Mouse (Mus musculus) midbrain, embryonic 10.5 days (tissue): ENCODE results near the gene Hsf2bp. TPM values are rescaled to one million over a fixed set of nuclear protein-coding genes. Genes with fewer than 3 reads are reported as not detected.
A peak's percentile ranks its signal among the peaks of the same experiment; 100 is the strongest.

Experiments used
- DNase-seq: peaks from one replicate; pipeline ENCODE4 v3.0.0-alpha.2; 2017; ENCODE audit warnings: low spot score
- H3K27ac ChIP-seq: fragments of 300-500 bp; sonication (generic); replicated peaks from 2 replicates; pipeline ENCODE4 v1.5.1; 2016; ENCODE audit warnings: mild to moderate bottlenecking
- H3K27me3 ChIP-seq: fragments of 300-500 bp; sonication (generic); 2 replicates; pipeline ENCODE4 v1.6.1; 2016; ENCODE audit warnings: low read depth, mild to moderate bottlenecking; ENCODE audit not compliant: poor library complexity, severe bottlenecking
- H3K36me3 ChIP-seq: fragments of 300-500 bp; sonication (generic); 2 replicates; pipeline ENCODE4 v1.6.1; 2016; ENCODE audit warnings: mild to moderate bottlenecking, moderate library complexity
- H3K4me1 ChIP-seq: fragments of 300-500 bp; sonication (generic); 2 replicates; pipeline ENCODE4 v1.6.1; 2016
- H3K4me3 ChIP-seq: fragments of 300-500 bp; sonication (generic); 2 replicates; pipeline ENCODE4 v1.5.1; 2016; ENCODE audit warnings: mild to moderate bottlenecking, moderate library complexity
- H3K9me3 ChIP-seq: fragments of 300-500 bp; sonication (generic); replicated peaks from 2 replicates; pipeline ENCODE4 v1.6.1; 2016; ENCODE audit warnings: mild to moderate bottlenecking
- WGBS: fragments of 180-500 bp; shearing (Covaris S2); methylation state at CpG from one replicate; pipeline ENCODE4 v1.1.7; 2016; 5-methylcytosine and 5-hydroxymethylcytosine counted together
- polyA plus RNA-seq: library from polyadenylated mRNA; unstranded; fragments of >200 nt; fragmentation: Nextera tagmentation; extraction: Ambion mirVana; gene quantifications from 2 replicates; pipeline ENCODE4 v1.2.1, GENCODE M21; 2016

Gene Hsf2bp
- polyA plus RNA-seq, 1 experiment from 2014 or later: 0.68 TPM

DNA sequence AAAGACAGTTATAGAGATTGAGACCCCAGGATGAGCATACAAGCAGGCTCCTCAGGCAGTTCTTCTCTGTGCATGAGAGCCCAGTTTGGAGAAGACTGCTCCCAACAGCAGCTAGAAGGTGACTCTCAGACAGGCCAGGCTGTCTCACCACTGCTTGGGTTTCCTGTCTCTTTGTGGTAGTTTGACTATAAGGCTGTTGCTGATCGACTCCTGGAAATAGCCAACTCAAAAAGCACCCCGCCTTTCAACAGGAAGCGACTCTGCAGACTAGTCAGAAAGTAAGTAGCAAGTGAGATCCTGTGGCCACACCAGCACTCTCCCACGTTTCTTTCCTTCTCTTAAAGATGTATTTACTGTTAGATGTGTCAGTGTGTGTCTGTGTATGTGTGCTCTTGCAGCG lies 17.5 kb upstream of the Hsf2bp start:
- Histone ChIP-seq H3K9me3 (no peaks in the 10 kb centered on the region), H3K27me3 (no peaks in the 10 kb centered on the region), H3K27ac (no peak overlapping the region), H3K4me1 (no peaks in the 10 kb centered on the region), H3K36me3 (peaks cover 100% of the 10 kb centered on the region), H3K4me3 (no peak overlapping the region)
- no peak for DNase-seq
- 90% methylated on average over 5 of the region's 5 CpGs for WGBS

- Histone ChIP-seq H3K27me3 (no peaks in the 10 kb centered on the region), H3K9me3 (no peaks in the 10 kb centered on the region), H3K4me3 (no peak overlapping the region), H3K27ac (no peak overlapping the region), H3K4me1 (no peaks in the 10 kb centered on the region), H3K36me3 (peaks cover 100% of the 10 kb centered on the region)
- WGBS: 90% methylated on average over 5 of the region's 5 CpGs
- no peak for DNase-seq
Measured at GRCm38 (mm10) chr17:32052237-32053080, 16.3 kb upstream of the Hsf2bp start.

GRCm38 (mm10) chr17:32050609-32051008 lies 14.5 kb upstream of the Hsf2bp start:
- no peaks in the 10 kb centered on the region for H3K27me3 ChIP-seq
- 94% methylated on average over 6 of the region's 6 CpGs for WGBS
- H3K4me3 ChIP-seq: no peak overlapping the region
- H3K36me3 ChIP-seq: peaks cover 100% of the 10 kb centered on the region
- no peak overlapping the region for H3K27ac ChIP-seq
- H3K9me3 ChIP-seq: no peaks in the 10 kb centered on the region
- DNase-seq: no peak
- H3K4me1 ChIP-seq: no peaks in the 10 kb centered on the region

DNA sequence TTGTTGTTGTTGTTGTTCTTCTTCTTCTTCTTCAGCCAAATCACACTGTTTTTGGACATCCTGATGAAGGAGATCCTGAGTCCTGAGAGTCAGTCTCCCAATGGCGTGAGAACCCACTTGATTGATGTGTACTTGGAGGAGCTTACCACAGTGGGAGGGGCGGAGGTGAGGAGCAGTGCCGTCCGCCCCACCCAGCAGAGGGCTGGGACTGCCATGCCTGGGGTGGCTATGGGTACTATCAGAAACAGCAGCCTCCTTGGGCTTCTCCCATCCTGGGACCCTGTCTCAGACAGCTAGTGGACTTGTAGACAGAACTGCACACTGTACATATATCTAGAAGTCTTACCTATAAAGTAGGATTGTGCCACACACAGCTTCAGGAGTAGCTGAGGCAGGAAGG lies 13.8 kb upstream of the Hsf2bp start:
- Histone ChIP-seq H3K36me3 (peaks cover 100% of the 10 kb centered on the region), H3K4me3 (no peak overlapping the region)
- 92% methylated on average over 4 of the region's 4 CpGs for WGBS

DNA sequence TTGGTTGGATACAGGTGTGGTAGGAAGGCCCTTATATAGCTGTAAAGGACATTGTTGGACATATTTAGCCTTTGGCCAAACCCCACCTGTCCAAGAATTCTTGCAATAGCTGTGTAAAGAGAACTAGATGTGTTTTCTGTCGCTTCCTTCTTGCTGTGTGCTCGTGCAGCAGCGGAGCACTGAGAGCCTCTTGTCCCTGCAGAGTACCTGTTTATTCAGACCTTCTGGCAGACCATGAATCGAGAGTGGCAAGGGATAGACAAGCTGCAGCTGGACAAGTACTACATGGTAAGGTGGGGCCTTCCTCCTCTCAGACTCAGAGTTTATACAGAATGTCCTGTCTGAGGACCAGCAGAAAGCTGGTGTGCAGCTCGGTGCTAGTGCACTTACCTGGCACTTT lies 12.2 kb upstream of the Hsf2bp start:
- Histone ChIP-seq H3K27me3 (no peaks in the 10 kb centered on the region), H3K27ac (no peak overlapping the region), H3K4me3 (no peak overlapping the region), H3K36me3 (peaks cover 92% of the 10 kb centered on the region), H3K9me3 (no peaks in the 10 kb centered on the region), H3K4me1 (no peaks in the 10 kb centered on the region)
- DNase-seq: no peak
- 95% methylated on average over 5 of the region's 5 CpGs for WGBS

More for the DNA sequence above, 13.8 kb upstream of the Hsf2bp start:
- Histone ChIP-seq H3K27me3 (no peaks in the 10 kb centered on the region), H3K4me1 (no peaks in the 10 kb centered on the region), H3K27ac (no peak overlapping the region), H3K9me3 (no peaks in the 10 kb centered on the region)
- DNase-seq: no peak

DNA sequence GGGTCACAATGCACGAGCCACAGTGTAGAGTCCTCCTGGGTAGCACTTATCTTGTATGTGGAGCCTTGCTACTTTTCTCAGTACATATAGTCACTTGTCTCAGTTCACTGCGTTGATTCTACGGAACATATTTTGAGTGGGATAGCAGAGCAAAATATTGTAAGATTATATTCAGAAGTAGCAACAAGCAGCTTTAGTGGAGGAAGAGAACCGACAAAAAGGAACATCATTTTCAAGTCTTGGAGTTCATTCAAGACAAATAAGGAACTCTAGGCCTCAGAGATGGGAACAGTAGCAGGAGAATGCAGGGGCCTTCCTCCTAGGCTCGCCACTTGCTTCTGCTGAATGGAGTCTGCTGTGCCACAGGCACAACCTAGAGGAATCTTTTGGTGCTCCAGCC lies 10.4 kb upstream of the Hsf2bp start:
- no peaks in the 10 kb centered on the region for H3K9me3 ChIP-seq
- no peak overlapping the region for H3K4me3 ChIP-seq
- H3K36me3 ChIP-seq: peaks cover 76% of the 10 kb centered on the region
- no peak for DNase-seq
- no peaks in the 10 kb centered on the region for H3K27me3 ChIP-seq
- no peak overlapping the region for H3K27ac ChIP-seq
- H3K4me1 ChIP-seq: no peaks in the 10 kb centered on the region
- 96% methylated on average over 5 of the region's 5 CpGs for WGBS

GRCm38 (mm10) chr17:32040263-32040662 lies 4.1 kb upstream of the Hsf2bp start:
- Histone ChIP-seq H3K36me3 (peaks cover 36% of the 10 kb centered on the region), H3K27ac (no peak overlapping the region), H3K27me3 (no peaks in the 10 kb centered on the region), H3K9me3 (no peaks in the 10 kb centered on the region), H3K4me1 (peaks cover 28% of the 10 kb centered on the region), H3K4me3 (no peak overlapping the region)
- WGBS: 90% methylated on average over 10 of the region's 10 CpGs
- DNase-seq: no peak

DNA sequence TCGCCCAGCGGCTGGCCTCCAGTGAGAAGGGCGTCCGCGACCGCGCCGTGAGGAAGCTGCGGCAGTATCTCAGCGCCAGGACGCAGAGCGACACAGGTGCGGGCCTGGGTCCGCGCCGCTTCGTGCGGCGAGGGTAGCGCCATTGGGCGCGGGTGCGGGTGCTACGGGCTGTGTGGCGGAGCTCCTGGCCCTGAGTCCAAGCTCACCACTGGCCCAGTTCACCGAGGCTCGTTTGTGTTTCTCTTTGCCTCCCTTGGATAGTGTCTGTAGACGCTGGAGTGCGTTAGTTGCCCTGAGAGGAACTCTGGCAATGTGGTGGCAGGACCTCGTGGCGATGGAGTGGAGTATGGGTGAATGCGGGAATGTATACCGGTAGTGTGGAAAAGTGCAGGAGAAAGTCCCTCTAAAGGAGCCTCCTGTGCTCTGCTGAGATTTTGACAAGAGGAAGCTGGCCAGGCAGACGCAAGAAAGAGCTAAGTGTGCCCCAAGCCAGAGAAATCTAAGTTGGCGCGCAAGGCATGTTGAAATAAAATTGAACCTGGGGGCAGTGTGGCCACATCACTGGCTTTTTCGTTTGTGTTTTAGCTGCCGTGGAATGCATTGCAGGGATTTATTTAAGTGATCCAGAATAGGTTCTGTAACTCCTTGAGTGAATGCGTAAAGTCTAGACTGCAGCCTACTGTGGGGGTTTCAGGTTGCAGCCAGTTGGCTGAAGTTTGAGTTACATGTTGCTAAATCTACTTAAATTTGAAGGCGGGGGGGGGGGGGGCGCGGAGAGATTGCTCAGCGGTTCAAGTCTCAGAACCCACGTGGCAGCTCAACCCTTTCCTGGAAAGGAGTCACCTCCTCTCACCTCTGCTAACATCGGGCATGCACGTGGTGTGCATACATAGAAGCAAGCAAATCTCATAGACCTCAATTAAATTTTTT lies 625 bp upstream of the Hsf2bp start:
- no peak for DNase-seq
- peak overlapping the region; percentile 90 for H3K27ac ChIP-seq
- H3K9me3 ChIP-seq: no peaks in the 10 kb centered on the region
- no peaks in the 10 kb centered on the region for H3K27me3 ChIP-seq
- WGBS: under 1% methylated on average over 46 of the region's 46 CpGs
- H3K36me3 ChIP-seq: peaks cover 22% of the 10 kb centered on the region
- H3K4me1 ChIP-seq: peaks cover 28% of the 10 kb centered on the region
- peak overlapping the region; percentile 74 for H3K4me3 ChIP-seq

- H3K4me1 ChIP-seq: peaks cover 28% of the 10 kb centered on the region
- H3K27ac ChIP-seq: 0 out of 2 replicates have a peak overlapping the region, but pooled peaks have one; percentile 13
- 89% methylated on average over 23 of the region's 23 CpGs for WGBS
Measured at GRCm38 (mm10) chr17:32034322-32034721, 1.8 kb downstream of the Hsf2bp start.

GRCm38 (mm10) chr17:32031684-32032083 lies 4.5 kb downstream of the Hsf2bp start:
- Histone ChIP-seq H3K27ac (no peak overlapping the region), H3K36me3 (no peaks in the 10 kb centered on the region), H3K4me1 (peaks cover 7% of the 10 kb centered on the region), H3K4me3 (no peak overlapping the region), H3K27me3 (no peaks in the 10 kb centered on the region), H3K9me3 (no peaks in the 10 kb centered on the region)
- DNase-seq: no peak
- WGBS: 53% methylated on average over 7 of the region's 7 CpGs

More at GRCm38 (mm10) chr17:32034322-32034721, 1.8 kb downstream of the Hsf2bp start:
- Histone ChIP-seq H3K9me3 (no peaks in the 10 kb centered on the region), H3K27me3 (no peaks in the 10 kb centered on the region), H3K4me3 (no peak overlapping the region), H3K36me3 (peaks cover 9% of the 10 kb centered on the region)
- DNase-seq: no peak

GRCm38 (mm10) chr17:32028301-32028700 lies 7.8 kb downstream of the Hsf2bp start:
- DNase-seq: no peak
- no peaks in the 10 kb centered on the region for H3K36me3 ChIP-seq
- 88% methylated on average over 3 of the region's 3 CpGs for WGBS
- H3K9me3 ChIP-seq: no peaks in the 10 kb centered on the region
- no peaks in the 10 kb centered on the region for H3K27me3 ChIP-seq
- peaks cover 3% of the 10 kb centered on the region; the same call in 1 of the 2 replicates for H3K4me1 ChIP-seq
- no peak overlapping the region for H3K27ac ChIP-seq
- H3K4me3 ChIP-seq: no peak overlapping the region

DNA sequence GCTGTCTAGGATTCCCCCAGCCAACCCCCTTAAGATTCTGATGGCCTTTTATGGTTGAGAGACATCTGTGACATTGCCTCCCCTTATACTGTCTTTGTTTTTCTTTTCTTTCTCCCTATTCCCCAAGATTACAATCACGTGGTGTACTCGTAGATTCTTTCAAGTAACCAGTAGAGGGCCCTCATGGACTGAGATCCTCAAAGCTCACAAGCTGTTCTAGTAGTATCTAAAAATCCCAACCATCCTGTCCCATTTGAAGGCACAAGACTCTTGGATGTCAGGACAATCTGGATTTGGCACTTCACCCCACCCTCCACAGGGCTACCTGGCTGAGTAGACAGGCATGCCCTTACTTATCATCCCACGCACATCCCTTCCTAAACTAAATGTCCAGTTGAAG lies 8.5 kb downstream of the Hsf2bp start:
- no peaks in the 10 kb centered on the region for H3K27me3 ChIP-seq
- H3K9me3 ChIP-seq: no peaks in the 10 kb centered on the region
- H3K4me3 ChIP-seq: no peak overlapping the region
- no peaks in the 10 kb centered on the region for H3K36me3 ChIP-seq
- WGBS: 30% methylated on average over 3 of the region's 3 CpGs
- H3K27ac ChIP-seq: no peak overlapping the region
- H3K4me1 ChIP-seq: peaks cover 3% of the 10 kb centered on the region; the same call in 1 of the 2 replicates
- no peak for DNase-seq
